Mouse (Mus musculus): ENCODE measurements around the gene Ptgis.

Gene Ptgis

GRCm38 (mm10) chr2:167150135-167150534 is 90.3 kb downstream of the Ptgis start:
- peak; percentile 60 for DNase-seq

GRCm38 (mm10) chr2:167149035-167149434 is 91.4 kb downstream of the Ptgis start:
- peak; percentile 51 for DNase-seq

- no peak for DNase-seq
Observed at GRCm38 (mm10) chr2:167147708-167148107, 92.7 kb downstream of the Ptgis start.

GRCm38 (mm10) chr2:167145904-167146303 is 94.5 kb downstream of the Ptgis start:
- no peak for DNase-seq

GRCm38 (mm10) chr2:167144439-167145307 is 95.7 kb downstream of the Ptgis start:
- peak; percentile 88 for DNase-seq

GRCm38 (mm10) chr2:167143914-167144313 is 96.5 kb downstream of the Ptgis start:
- DNase-seq, result no peak

GRCm38 (mm10) chr2:167142282-167142681 is 98.1 kb downstream of the Ptgis start:
- DNase-seq, result no peak

- no peak for DNase-seq
Observed at GRCm38 (mm10) chr2:167141810-167142209, 98.6 kb downstream of the Ptgis start.

Data from right cerebral cortex, adult 18-20 months (tissue).